Mouse (Mus musculus) hindlimb bud, embryonic 11.5 days (tissue): ENCODE measurements around the gene Faap100.
"Not testable (repeated sequence)": the region's sequence is repeated elsewhere in the genome, so short reads cannot be mapped to it uniquely, and the experiment has no call there.

Experiments
- DNase-seq: peaks from one replicate; pipeline ENCODE4 v3.0.0-alpha.2; 2012; ENCODE audit warnings: low read depth, low spot score; ENCODE audit errors: extremely low spot score

Gene Faap100

GRCm38 (mm10) chr11:120378611-120379540, at the start of gene Faap100:
Gene Faap100 (minus strand): TSS chr11:120378764.
- DNase-seq, result peak; percentile 78

GRCm38 (mm10) chr11:120426727-120427126, 48.2 kb upstream of the Faap100 start:
- no peak for DNase-seq

- peak; percentile 79 for DNase-seq
These were observed 45.2 kb upstream of the Faap100 start for GRCm38 (mm10) chr11:120423569-120424295.

DNA sequence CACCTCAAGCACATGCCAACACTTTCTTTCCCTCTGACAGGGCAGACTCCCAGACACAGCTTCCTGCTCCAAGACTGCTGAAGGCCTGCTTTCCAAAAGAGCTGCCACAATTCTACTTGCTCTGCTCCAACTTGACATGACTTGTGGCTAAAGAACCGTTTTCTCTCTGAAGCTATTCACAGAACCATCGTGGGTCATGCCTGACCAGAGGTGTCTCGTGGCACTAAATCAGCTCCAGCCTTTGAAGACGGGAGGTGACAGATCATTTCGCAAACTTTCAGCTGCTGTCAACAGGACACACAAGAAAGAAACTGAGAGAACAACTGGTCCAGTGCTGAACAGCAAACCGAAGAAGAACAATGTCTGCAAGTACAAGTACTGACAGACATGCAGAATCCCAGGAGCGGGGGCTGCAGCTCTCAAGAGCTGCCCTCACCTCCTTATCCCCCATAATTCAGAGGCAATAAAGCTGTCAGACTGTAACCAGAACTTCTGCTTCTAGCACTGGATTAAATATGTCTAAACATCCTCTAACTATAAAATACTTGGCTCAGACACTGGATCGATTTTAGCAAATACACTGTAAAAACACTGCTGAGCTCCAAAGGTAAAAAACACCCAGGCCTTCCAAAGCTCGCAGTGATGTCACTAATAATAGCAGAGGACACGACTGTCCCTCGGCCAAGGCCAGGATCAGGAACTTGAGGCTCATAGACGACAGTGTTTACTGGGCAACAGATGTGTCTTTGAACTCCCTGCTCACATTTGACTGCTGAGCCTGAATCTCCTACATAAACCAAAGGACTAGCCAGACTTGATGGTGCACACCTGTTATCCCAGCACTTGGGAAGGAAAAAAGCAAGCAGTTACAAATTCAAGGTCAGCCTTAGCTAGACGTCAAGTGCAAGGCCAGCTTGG, 44.3 kb upstream of the Faap100 start:
- no peak for DNase-seq

DNA sequence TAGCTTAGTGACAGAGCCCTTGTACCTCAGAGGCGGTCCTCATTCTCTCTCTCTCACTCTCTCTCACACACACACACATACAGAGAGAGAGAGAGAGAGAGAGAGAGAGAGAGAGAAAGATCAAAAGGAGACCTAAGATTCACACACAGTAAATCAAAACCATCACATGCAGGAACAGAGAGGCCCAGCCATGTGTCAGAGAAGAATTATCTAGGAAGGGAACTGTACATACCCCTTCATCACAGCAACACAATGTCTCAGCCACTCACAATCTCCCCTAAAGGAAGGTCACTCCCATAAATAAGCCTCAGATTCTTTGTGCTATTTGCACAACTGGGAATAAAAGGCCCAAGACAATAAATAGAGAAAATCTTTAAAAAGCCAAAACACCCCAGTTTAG, 40.0 kb upstream of the Faap100 start:
- DNase-seq, result no peak

DNA sequence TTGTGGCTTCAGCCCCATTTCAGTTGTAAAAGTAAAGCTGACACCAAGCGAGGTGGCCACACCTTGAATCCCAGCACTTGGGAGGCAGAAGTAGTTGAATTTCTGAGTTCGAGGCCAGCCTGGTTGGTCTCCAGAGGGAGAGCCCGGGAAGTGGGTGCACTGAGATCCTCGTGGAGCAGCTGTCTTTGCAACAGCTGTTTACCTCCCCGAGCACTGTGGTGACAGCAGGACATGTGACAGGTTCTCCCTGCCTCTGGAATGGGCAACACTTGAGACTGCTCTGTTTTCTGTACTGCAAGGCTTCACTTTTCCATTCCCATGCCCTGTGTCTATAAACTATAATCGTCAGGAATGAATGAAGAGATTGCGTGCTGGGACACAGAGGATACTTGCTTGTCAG, 39.3 kb upstream of the Faap100 start:
- no peak for DNase-seq

GRCm38 (mm10) chr11:120413621-120414020, 35.1 kb upstream of the Faap100 start:
- DNase-seq, result not testable (repeated sequence)

DNA sequence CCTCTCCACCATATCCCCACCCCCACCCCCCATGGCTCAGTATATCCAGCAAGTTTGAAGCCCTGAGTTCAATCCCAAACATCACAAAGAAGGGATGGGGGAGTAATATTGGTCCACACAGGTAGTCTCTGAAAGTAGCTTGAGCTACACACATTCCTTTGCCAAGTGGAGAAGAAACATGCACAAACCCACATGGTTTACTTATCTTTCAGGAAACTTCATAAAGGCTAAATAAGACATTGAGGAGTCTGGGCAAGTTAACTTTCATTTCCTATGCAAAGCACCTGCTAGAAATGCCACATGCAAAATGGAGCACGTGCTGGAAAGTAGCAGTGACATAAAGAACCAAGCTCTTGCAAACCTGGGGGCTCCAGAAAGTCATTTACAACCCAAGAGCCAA, 27.9 kb upstream of the Faap100 start:
- DNase-seq, result no peak

- DNase-seq, result no peak
These were observed 27.3 kb upstream of the Faap100 start for GRCm38 (mm10) chr11:120405867-120406266.

DNA sequence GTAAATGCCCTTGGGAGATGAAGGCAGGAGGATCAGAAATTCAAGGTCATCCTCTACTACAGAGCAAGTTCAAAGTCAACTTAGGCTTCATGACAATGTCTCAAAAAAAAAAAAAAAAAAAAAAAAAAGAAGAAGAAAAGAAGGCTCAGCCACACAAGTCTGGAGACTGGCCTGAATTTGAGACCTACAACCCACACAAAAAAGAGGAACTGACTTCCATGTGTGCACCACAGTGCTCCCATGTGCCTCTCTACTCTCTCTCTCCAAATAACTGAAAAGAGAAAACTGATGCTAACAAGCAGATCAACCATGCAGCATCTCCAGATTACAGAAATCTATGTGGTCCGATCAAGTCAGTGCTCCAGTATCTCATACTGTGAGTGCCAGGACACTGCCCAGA, 26.2 kb upstream of the Faap100 start:
- DNase-seq, result no peak

DNA sequence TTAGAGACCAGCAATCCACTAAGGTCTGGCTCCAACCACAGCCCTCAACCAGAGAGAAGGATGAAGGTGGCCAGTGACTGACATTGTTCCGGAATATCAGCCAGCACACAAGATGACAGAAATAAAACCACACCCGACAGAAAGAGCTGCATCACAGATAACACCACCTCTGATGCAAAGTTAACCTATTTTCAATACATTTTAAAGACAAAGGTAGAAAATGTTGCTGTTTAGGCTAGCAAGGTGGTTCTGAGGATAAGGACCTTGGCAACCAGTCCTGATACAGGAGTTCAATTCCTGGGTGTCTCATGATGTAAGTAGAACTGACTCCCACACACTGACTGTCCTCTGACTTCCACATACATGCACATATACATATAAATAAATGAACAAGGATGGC, 20.8 kb upstream of the Faap100 start:
- no peak for DNase-seq

DNA sequence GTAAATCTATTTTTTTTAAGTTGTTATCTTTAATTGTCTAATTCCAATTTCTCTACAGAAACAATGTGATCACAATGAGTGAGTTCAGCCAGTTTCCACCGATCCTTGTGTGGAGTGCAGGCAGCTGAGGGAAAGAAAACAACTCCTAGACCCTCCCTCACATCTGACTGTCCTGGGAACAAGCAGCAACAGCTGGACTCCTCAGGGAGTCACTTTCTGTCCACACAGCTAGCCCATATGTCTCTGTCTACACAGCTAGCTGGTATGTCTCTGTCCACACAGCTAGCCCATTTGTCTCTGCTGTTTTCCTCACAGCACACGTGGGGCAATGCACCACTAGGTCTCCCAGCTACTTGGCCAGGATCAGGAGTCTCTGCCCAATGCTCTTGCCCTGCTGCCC, 19.0 kb upstream of the Faap100 start:
- no peak for DNase-seq

DNA sequence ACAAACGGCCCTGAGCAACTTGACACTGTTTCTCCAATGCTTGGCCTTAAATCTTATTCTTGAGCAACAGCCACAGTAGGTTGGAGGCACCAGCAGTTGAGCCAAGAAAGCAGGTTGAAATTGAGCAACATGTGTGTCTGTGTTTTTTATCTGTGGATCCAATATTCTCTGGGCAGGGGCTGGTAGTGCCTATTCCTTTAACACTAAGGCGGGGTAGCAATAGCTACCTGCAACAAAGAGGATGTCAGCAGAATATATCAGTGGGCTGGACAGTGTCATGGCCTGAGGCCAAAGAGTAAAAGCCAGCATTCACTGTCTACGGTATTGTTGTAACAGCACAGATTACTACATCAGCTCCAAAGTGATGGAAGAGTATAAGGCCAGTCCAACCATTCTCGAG, 17.1 kb upstream of the Faap100 start:
- DNase-seq, result no peak

- no peak for DNase-seq
These were observed 10.0 kb upstream of the Faap100 start for GRCm38 (mm10) chr11:120388580-120388979.

GRCm38 (mm10) chr11:120387157-120387556, 8.6 kb upstream of the Faap100 start:
- DNase-seq, result no peak

DNA sequence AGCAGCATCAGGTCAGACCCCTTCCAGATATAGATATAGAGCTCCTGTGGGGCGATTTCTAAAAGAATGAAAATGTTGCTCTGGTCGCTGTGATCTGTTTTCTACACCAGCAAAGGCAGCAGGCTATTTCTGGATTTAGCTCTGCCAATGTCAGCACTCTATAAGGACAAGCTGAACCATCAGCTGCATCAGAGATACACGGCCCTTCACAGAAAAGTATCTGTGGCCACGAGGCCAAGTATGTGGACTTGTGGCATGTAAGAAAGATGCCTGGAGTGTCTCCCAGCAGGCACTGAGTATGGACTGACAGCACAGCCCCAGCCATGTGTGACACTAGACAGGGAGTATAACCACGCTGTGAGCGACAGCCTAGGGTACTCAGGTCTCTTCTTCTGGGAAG, 8.1 kb upstream of the Faap100 start:
- DNase-seq, result no peak

GRCm38 (mm10) chr11:120382509-120382908, 3.9 kb upstream of the Faap100 start:
- no peak for DNase-seq

- no peak for DNase-seq
These were observed 2.6 kb upstream of the Faap100 start for GRCm38 (mm10) chr11:120381157-120381556.

DNA sequence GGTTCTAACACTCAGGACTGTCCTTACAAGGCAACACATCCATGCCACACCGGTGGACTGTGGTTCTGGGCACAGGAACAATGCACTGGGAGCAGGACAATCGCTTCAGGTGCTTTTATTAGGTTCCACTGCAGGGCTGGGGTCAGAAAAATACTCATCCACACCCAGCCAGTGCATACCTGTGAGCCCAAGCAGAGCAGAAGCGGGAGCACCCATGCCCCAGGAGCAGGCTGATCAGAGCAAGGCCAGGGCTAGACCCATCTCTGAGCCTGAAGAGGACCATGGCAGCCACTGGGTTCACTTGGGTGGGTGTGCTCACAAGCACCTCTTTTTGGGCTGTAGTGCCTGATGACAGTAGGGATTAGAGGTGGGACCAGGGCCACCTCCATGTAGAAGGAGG, 1.7 kb upstream of the Faap100 start:
- DNase-seq, result no peak

GRCm38 (mm10) chr11:120378031-120378610, 443 bp downstream of the Faap100 start:
- DNase-seq, result no peak

DNA sequence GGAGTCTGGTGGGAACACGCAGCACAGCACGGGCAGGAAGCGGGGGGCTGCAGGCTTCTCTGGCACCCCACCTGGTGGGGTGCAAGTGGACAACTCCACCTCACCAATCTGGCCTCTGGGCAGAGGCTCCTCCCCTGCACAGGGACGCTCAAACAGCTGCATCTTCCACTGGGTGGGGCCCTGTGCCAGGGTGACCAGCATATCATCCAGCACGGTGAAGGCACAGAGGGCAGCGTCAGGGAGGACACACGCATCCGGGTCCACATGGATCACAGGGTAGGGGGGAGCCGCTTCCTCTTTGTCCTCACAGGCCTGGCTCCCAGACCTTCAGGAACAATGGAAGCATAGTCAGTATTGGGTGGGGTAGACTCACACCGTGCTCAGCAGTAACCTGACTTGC, 1.2 kb downstream of the Faap100 start:
- no peak for DNase-seq
